In genomic region chr16:20895734-20896133, GRCm38 (mm10) we compare ENCODE assay signal across 9 mouse cellular contexts.
DNase-seq lines count a peak whose midpoint lies in the region; ATAC-seq lines count a peak whose summit lies in the region.
"Had no signal": no experiment of that assay in that cellular context is flagged by ENCODE, and none has a peak within 500 bp of the region (broad histone marks: within the 10 kb centered on the region; RNA-seq: fewer than 3 reads in every experiment).

No protein-coding gene starts in this region.

- no peaks in the 10 kb centered on the region for H3K4me1 ChIP-seq in forebrain, embryonic 14.5 days (ENCODE audit: control insufficient read depth, insufficient read depth, low read length)
- no peaks in the 10 kb centered on the region for H3K4me1 ChIP-seq in forebrain, embryonic 13.5 days
- H3K4me1 ChIP-seq in lung, embryonic 16.5 days (replicated peaks; ENCODE audit: control insufficient read depth, insufficient read depth, low read length), result no peaks in the 10 kb centered on the region
- H3K4me1 ChIP-seq in forebrain, embryonic 16.5 days (replicated peaks; ENCODE audit: control insufficient read depth, insufficient read depth, low read length), result no peaks in the 10 kb centered on the region
- H3K4me1 ChIP-seq: midbrain, embryonic 12.5 days had no signal

- WGBS in forebrain, embryonic 14.5 days, result 51% methylated on average over 2 of the region's 2 CpGs
- WGBS in forebrain, embryonic 13.5 days, result 70% methylated on average over 2 of the region's 2 CpGs
- WGBS in lung, embryonic 16.5 days, result 39% methylated on average over 2 of the region's 2 CpGs
- WGBS in forebrain, embryonic 16.5 days, result 57% methylated on average over 2 of the region's 2 CpGs

- DNase-seq in forebrain, embryonic 14.5 days (ENCODE audit: low spot score), result peak; percentile 28
- no peak for DNase-seq in lung, postnatal 4 days
- peak; percentile 29 for DNase-seq in lung, postnatal 36 days
- DNase-seq in ovary, postnatal 14 days (ENCODE audit: low spot score), result no peak

- H3K9me3 ChIP-seq in forebrain, embryonic 14.5 days (replicated peaks; ENCODE audit: control insufficient read depth, low read length), result no peaks in the 10 kb centered on the region
- H3K9me3 ChIP-seq in forebrain, embryonic 13.5 days (replicated peaks), result no peaks in the 10 kb centered on the region
- no peaks in the 10 kb centered on the region for H3K9me3 ChIP-seq in lung, embryonic 16.5 days (ENCODE audit: control insufficient read depth, low read length)
- no peaks in the 10 kb centered on the region for H3K9me3 ChIP-seq in forebrain, embryonic 16.5 days (ENCODE audit: control insufficient read depth, low read length)
- H3K9me3 ChIP-seq: midbrain, embryonic 12.5 days had no signal

- H3K4me2 ChIP-seq in forebrain, embryonic 14.5 days (ENCODE audit: low read length), result no peak overlapping the region
- H3K4me2 ChIP-seq in forebrain, embryonic 13.5 days, result no peak overlapping the region
- no peak overlapping the region for H3K4me2 ChIP-seq in lung, embryonic 16.5 days (ENCODE audit: low read depth, low read length)
- H3K4me2 ChIP-seq in forebrain, embryonic 16.5 days (ENCODE audit: low read length), result no peak overlapping the region
- H3K4me2 ChIP-seq: midbrain, embryonic 12.5 days had no signal

- no peak overlapping the region for H3K4me3 ChIP-seq in forebrain, embryonic 14.5 days (ENCODE audit: low read depth, low read length)
- H3K4me3 ChIP-seq in forebrain, embryonic 13.5 days, result no peak overlapping the region
- H3K4me3 ChIP-seq in lung, embryonic 16.5 days (ENCODE audit: low read length), result no peak overlapping the region
- no peak overlapping the region for H3K4me3 ChIP-seq in forebrain, embryonic 16.5 days (replicated peaks; ENCODE audit: low read length)
- H3K4me3 ChIP-seq: midbrain, embryonic 12.5 days had no signal

- no peak overlapping the region for H3K27ac ChIP-seq in forebrain, embryonic 14.5 days (ENCODE audit: low read depth, low read length)
- no peak overlapping the region for H3K27ac ChIP-seq in forebrain, embryonic 13.5 days
- no peak overlapping the region for H3K27ac ChIP-seq in lung, embryonic 16.5 days (ENCODE audit: low read length)
- H3K27ac ChIP-seq in forebrain, embryonic 16.5 days (ENCODE audit: low read length), result no peak overlapping the region
- H3K27ac ChIP-seq: midbrain, embryonic 12.5 days had no signal

- no peak overlapping the region for H3K9ac ChIP-seq in forebrain, embryonic 14.5 days (ENCODE audit: low read length)
- H3K9ac ChIP-seq in forebrain, embryonic 13.5 days, result no peak overlapping the region
- no peak overlapping the region for H3K9ac ChIP-seq in lung, embryonic 16.5 days (ENCODE audit: low read length)
- no peak overlapping the region for H3K9ac ChIP-seq in forebrain, embryonic 16.5 days (replicated peaks; ENCODE audit: low read depth, low read length)
- H3K9ac ChIP-seq: midbrain, embryonic 12.5 days had no signal

- no peak for ATAC-seq in forebrain, embryonic 14.5 days
- ATAC-seq in forebrain, embryonic 13.5 days, result no peak
- 0 out of 2 replicates have a peak, but pooled peaks have one; percentile 17 for ATAC-seq in lung, embryonic 16.5 days (ENCODE audit: low read depth)
- 0 out of 2 replicates have a peak, but pooled peaks have one; percentile 22 for ATAC-seq in common myeloid progenitor, adult 5-6 weeks (replicated peaks; ENCODE audit: low read depth, poor library complexity, severe bottlenecking)
- no peak for ATAC-seq in forebrain, embryonic 16.5 days

- no peaks in the 10 kb centered on the region for H3K36me3 ChIP-seq in forebrain, embryonic 14.5 days (ENCODE audit: control insufficient read depth, insufficient read depth, low read length)
- H3K36me3 ChIP-seq in forebrain, embryonic 13.5 days (ENCODE audit: poor library complexity, severe bottlenecking), result no peaks in the 10 kb centered on the region
- H3K36me3 ChIP-seq in lung, embryonic 16.5 days (ENCODE audit: control insufficient read depth, insufficient read depth, low read length), result no peaks in the 10 kb centered on the region
- no peaks in the 10 kb centered on the region for H3K36me3 ChIP-seq in forebrain, embryonic 16.5 days (ENCODE audit: control insufficient read depth, insufficient read depth)
- H3K36me3 ChIP-seq: midbrain, embryonic 12.5 days had no signal

- H3K27me3 ChIP-seq in forebrain, embryonic 14.5 days (replicated peaks; ENCODE audit: control insufficient read depth, insufficient read depth, low read length), result no peaks in the 10 kb centered on the region
- H3K27me3 ChIP-seq in forebrain, embryonic 13.5 days, result no peaks in the 10 kb centered on the region
- no peaks in the 10 kb centered on the region for H3K27me3 ChIP-seq in lung, embryonic 16.5 days (ENCODE audit: control insufficient read depth, insufficient read depth, low read depth, low read length)
- H3K27me3 ChIP-seq in forebrain, embryonic 16.5 days (replicated peaks; ENCODE audit: control insufficient read depth, insufficient read depth, low read length), result no peaks in the 10 kb centered on the region
- H3K27me3 ChIP-seq: midbrain, embryonic 12.5 days had no signal

Comparison
In these comparisons a context has a peak if more than half of its experiments do, and no peak if none do; other contexts are left out.
1. DNase-seq: peak in forebrain, embryonic 14.5 days (single experiment) and lung, postnatal 36 days (single experiment); none in lung, postnatal 4 days (0 of 2) and ovary, postnatal 14 days (single experiment).
2. ATAC-seq: peak in lung, embryonic 16.5 days (single experiment) and common myeloid progenitor, adult 5-6 weeks (single experiment); none in forebrain, embryonic 14.5 days (single experiment), forebrain, embryonic 13.5 days (single experiment) and forebrain, embryonic 16.5 days (single experiment).